Mouse (Mus musculus) heart, adult 2 months (tissue): ENCODE data around the gene Pgm1.

Experiments
- CTCF ChIP-seq: fragments of 200-600 bp; IDR thresholded peaks from 2 replicates; pipeline ENCODE4 v1.8.1; 2022; ENCODE audit warnings: antibody characterized with exemption, mild to moderate bottlenecking, moderate library complexity
- EP300 ChIP-seq: fragments of 200-500 bp; IDR thresholded peaks from 2 replicates; pipeline ENCODE4 v1.6.1; 2011; ENCODE audit warnings: low read depth, low read length, control low read depth; ENCODE audit not compliant: insufficient read depth
- POLR2A ChIP-seq: fragments of 200-500 bp; IDR thresholded peaks from 2 replicates; pipeline ENCODE4 v1.6.1; 2011; ENCODE audit warnings: mild to moderate bottlenecking, low read depth, low read length, control low read depth; ENCODE audit not compliant: insufficient read depth

GRCm38 (mm10) chr4:100007721-100008120 is 78.5 kb downstream of the Pgm1 start:
- no peak for TF ChIP-seq POLR2A
- no peak for TF ChIP-seq CTCF
- no peak for TF ChIP-seq EP300
